Mouse (Mus musculus): ENCODE data around the gene Rdh1.

Rdh1 gene

GRCm38 (mm10) chr10:127759181-127760110, at the start of gene Rdh1, which contains the start of gene Rdh16f1:
TSS of gene Rdh1 (plus strand) at chr10:127759721.
TSS of gene Rdh16f1 (plus strand) at chr10:127759787.
- WGBS, result 81% methylated on average over 9 of the region's 9 CpGs

GRCm38 (mm10) chr10:127710331-127710730, 49.2 kb upstream of the Rdh1 start:
- WGBS, result 89% methylated on average over 13 of the region's 13 CpGs

GRCm38 (mm10) chr10:127712736-127713135, 46.8 kb upstream of the Rdh1 start:
- WGBS, result 89% methylated on average over 6 of the region's 6 CpGs

GRCm38 (mm10) chr10:127721671-127722418, 37.7 kb upstream of the Rdh1 start:
- 32% methylated on average over 20 of the region's 20 CpGs for WGBS

DNA sequence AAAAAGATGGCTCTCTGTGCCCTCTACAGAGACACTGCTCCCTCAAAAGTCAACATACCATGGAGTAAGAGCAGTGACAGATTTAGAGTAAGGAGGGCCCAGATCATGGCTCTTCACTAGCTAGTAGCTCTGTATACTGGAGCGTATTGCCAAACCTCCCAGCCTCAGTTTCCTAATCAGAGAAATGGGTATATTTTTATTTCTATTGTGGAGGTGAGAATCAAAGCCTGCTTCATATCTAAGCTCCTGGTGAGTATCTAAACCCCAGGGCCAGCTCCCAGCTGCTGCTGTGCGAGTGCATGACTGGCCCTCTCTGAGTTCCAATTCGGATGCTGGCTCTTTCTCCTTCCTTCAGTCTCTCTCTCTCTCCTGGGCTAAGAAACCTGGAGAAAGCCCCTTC, 35.3 kb upstream of the Rdh1 start, which contains the start of gene Tac2:
Tac2 (plus strand) TSS at position 301 of the 400 bp plus-strand sequence.
- WGBS, result 80% methylated on average over 3 of the region's 3 CpGs

DNA sequence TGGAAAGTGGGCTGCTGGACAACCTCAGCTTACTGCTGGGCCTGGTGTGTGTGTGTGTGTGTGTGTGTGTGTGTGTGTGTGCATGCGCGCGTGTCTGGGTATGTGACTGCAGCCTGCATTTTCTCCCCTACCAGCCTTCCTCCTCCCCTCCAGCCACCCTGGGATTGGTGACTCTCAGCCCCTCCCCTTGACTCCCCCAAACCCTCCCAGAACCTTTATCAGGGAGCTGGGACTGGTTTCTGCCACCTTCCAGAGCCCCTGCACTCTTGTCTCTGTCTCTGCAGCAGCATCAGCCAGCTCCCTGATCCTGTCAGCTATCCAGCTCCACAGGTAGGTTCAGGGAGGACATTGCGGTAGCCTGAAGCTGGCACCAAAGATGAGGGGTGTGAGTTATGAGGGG, 34.4 kb upstream of the Rdh1 start:
- 91% methylated on average over 4 of the region's 4 CpGs for WGBS

- 53% methylated on average over 8 of the region's 8 CpGs for WGBS
These were observed 31.1 kb upstream of the Rdh1 start for GRCm38 (mm10) chr10:127728437-127728836.

GRCm38 (mm10) chr10:127730285-127730932, 29.1 kb upstream of the Rdh1 start:
- WGBS, result 40% methylated on average over 11 of the region's 11 CpGs

DNA sequence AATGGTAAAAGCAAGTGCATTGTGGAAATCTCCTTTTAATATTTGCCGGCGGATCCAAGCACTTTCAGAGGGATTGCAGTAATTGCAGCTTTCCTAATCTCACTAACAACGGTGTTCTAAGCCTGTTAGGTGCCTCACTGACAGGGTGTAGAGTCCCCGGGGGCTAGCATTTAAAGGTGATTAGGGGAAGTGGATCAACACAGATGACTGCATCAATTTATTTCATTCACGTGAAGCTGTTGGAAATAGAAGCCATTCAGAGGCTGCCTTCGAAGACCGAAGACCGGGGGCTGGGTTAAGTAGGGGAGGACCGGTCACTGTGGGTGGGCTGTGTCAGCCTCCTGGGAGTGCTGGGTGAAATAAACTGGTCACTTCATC, 28.6 kb upstream of the Rdh1 start:
- WGBS, result 41% methylated on average over 9 of the region's 9 CpGs

- WGBS, result 51% methylated on average over 5 of the region's 5 CpGs
These were observed 28.1 kb upstream of the Rdh1 start for GRCm38 (mm10) chr10:127731397-127731796.

DNA sequence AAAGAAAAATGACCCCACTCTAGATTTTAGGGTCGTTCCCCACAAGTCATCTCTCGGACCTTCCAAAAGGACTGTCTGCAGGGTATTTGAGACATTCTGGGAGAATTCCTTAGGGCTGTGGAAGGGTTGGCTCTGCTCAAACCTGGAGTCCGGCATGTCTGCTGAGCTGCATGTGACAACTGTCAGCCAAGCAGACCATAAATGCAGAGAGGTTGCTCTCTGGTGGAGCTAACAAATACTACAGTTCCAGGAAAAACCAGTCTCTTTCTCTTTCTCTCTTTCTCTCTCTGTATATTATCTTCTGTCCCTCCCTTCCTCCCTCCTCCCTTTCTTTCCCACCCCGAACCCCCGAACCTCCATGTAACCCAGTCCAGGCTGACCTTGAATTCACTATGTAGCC, 25.1 kb upstream of the Rdh1 start:
- WGBS, result 41% methylated on average over 5 of the region's 5 CpGs

DNA sequence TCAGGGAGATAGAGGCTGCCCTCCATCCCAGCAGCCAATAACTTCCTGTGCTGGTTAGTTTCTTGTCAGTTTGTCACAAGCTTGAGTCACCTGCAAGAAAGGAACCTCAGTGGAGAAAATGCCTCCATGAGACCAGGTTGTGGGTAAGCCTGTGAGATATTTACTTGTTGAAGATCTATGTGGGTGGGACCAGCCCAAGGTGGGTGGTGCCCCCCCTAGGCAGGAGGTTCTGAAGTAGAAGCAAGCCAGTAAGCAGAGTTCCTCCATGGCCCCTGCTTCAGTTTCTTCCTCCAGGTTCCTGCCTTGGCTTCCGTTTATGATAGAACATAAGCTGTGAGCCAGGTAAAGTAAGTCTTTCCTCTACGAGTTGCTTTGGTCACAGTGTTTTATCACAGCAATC, 23.3 kb upstream of the Rdh1 start:
- 82% methylated on average over 2 of the region's 2 CpGs for WGBS

DNA sequence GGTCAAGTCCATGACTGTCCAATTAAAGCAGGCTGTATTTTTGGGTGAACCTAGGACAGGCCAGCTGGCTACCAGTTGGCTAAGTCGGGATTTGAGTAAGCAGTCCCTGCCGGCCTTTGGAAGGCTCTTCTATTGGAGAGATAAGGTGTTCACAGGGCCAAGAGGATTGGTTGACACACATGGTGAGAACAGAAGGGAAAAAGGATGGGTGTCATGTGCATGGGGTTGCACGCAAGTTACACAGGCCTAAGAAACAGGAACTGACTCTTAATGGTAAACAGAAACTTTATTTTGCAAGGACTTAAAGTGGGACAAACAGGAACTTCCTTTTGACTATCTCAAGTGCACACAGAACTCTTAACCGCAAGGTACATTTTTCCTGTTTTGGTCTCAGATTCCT, 22.6 kb upstream of the Rdh1 start:
- WGBS, result 72% methylated on average over 4 of the region's 4 CpGs

GRCm38 (mm10) chr10:127737552-127737951, 22.0 kb upstream of the Rdh1 start:
- WGBS, result 36% methylated on average over 2 of the region's 2 CpGs

DNA sequence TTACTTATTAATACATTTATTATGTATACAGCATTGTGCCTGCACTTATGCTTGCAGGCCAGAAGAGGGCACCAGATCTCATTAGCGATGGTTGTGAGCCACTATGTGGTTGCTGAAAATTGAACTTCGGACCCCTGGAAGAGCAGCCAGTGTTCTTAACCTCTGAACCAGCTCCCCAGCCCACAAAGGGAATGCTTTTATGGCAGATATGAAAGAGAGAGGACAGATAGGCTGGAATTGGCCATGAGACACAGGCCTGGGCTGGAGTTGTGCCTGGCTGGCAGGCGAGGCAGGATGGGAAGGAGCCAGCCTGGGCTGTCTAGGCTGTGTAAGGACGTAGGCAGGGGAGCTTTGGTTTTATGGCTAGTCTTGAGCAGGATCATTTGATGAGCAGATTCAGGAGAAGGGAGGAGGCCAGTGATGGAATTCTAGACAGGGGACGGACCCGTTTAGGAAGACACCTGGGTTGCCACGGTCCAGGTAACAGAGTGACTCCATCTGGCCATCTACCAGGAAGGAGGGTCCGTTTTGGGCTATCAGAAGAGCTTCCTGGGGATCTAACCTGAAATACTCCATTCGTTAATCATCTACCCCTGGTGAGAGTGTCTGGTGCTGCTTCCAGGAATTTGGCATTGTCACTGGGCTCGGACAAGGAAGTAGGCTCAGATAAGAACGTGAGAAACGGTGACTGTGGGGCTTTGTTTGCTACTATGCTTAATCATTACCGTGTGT, 21.2 kb upstream of the Rdh1 start:
- WGBS, result 46% methylated on average over 13 of the region's 13 CpGs

- WGBS, result 2% methylated on average over 61 of the region's 61 CpGs
These were observed 20.3 kb upstream of the Rdh1 start, which contains the start of gene Zbtb39 for GRCm38 (mm10) chr10:127739083-127739660. TSS of gene Zbtb39 (plus strand) at chr10:127739538.

- 1% methylated on average over 45 of the region's 55 CpGs for WGBS
These were observed 19.8 kb upstream of the Rdh1 start for GRCm38 (mm10) chr10:127739661-127740161.

- 61% methylated on average over 5 of the region's 5 CpGs for WGBS
These were observed 14.9 kb upstream of the Rdh1 start for GRCm38 (mm10) chr10:127744661-127745060.

DNA sequence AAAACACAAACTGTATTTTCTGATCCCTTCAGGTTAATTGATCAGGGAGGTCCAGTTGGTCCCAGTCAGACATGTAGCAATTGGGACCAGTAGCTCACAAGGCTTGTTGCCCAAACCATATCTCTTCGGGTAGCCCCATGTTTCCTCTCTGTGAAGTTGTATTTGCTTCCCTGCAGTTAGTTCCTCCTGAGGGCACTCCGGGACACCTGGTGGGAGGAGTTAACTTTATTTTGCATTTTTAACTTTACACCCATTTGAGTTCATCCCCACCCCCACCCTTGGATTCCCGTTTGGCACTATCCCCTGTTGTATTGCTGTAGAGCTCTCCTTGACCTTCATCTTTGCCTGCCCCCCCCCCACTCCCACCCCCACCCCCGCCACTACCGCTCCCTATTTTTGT, 13.6 kb upstream of the Rdh1 start:
- WGBS, result 77% methylated on average over 5 of the region's 5 CpGs

GRCm38 (mm10) chr10:127747254-127747653, 12.3 kb upstream of the Rdh1 start:
- 88% methylated on average over 8 of the region's 8 CpGs for WGBS
